21 mouse cellular contexts compared by ENCODE assay signal in genomic region chr12:73695110-73695509, GRCm38 (mm10).
DNase-seq lines count a peak whose midpoint lies in the region; ATAC-seq and TF ChIP-seq lines count a peak whose summit lies in the region.
"Had no signal": no experiment of that assay in that cellular context is flagged by ENCODE, and none has a peak within 500 bp of the region (broad histone marks: within the 10 kb centered on the region; RNA-seq: fewer than 3 reads in every experiment).

No protein-coding gene starts in this region.

- no peaks in the 10 kb centered on the region for H3K36me3 ChIP-seq in hindbrain, postnatal 0 days (ENCODE audit: insufficient read depth, low read length)
- H3K36me3 ChIP-seq in hindbrain, embryonic 16.5 days (ENCODE audit: control insufficient read depth, insufficient read depth, low read length) = no peaks in the 10 kb centered on the region
- H3K36me3 ChIP-seq in lung, embryonic 15.5 days = no peaks in the 10 kb centered on the region
- H3K36me3 ChIP-seq in ES-Bruce4 (ENCODE audit: control insufficient read depth, insufficient read depth, low read length, poor library complexity, severe bottlenecking) = no peaks in the 10 kb centered on the region
- H3K36me3 ChIP-seq: embryonic facial prominence, embryonic 13.5 days; midbrain, embryonic 10.5 days had no signal

- no peaks in the 10 kb centered on the region for H3K27me3 ChIP-seq in hindbrain, postnatal 0 days (ENCODE audit: insufficient read depth, low read length)
- no peaks in the 10 kb centered on the region for H3K27me3 ChIP-seq in hindbrain, embryonic 16.5 days (replicated peaks; ENCODE audit: control insufficient read depth, insufficient read depth, low read length)
- no peaks in the 10 kb centered on the region for H3K27me3 ChIP-seq in lung, embryonic 15.5 days
- H3K27me3 ChIP-seq in ES-Bruce4 (ENCODE audit: control insufficient read depth, insufficient read depth, low read length, poor library complexity, severe bottlenecking) = no peaks in the 10 kb centered on the region
- H3K27me3 ChIP-seq: embryonic facial prominence, embryonic 13.5 days had no signal

- no peak for TF ChIP-seq POLR2A in ES-Bruce4 (IDR thresholded peaks at IDR 0.05; ENCODE audit: insufficient read depth, low read length)
- TF ChIP-seq POLR2A in embryonic fibroblast, embryonic 13.5 days (IDR thresholded peaks at IDR 0.05; ENCODE audit: low read depth, low read length) = no peak

- no peak for ATAC-seq in hindbrain, postnatal 0 days
- ATAC-seq in hindbrain, embryonic 16.5 days = no peak
- ATAC-seq in lung, embryonic 15.5 days (ENCODE audit: borderline replicate concordance, extremely low read depth, low FRiP score, low TSS enrichment) = no peak

- no peak for TF ChIP-seq EP300 in ES-Bruce4 (IDR thresholded peaks at IDR 0.05; ENCODE audit: insufficient read depth, low read depth, low read length)

- H3K4me3 ChIP-seq in hindbrain, postnatal 0 days (ENCODE audit: low read length) = no peak overlapping the region
- no peak overlapping the region for H3K4me3 ChIP-seq in hindbrain, embryonic 16.5 days (ENCODE audit: low read length)
- no peak overlapping the region for H3K4me3 ChIP-seq in lung, embryonic 15.5 days
- 0 out of 2 replicates have a peak overlapping the region, but pooled peaks have one; percentile 4 for H3K4me3 ChIP-seq in ES-Bruce4 (ENCODE audit: low read depth, low read length)
- H3K4me3 ChIP-seq in embryonic fibroblast, embryonic 13.5 days (ENCODE audit: insufficient read depth, low read length) = no peak overlapping the region
- H3K4me3 ChIP-seq: embryonic facial prominence, embryonic 13.5 days; heart, adult 2 months; midbrain, embryonic 10.5 days; myocyte had no signal

- no peaks in the 10 kb centered on the region for H3K4me1 ChIP-seq in hindbrain, postnatal 0 days (ENCODE audit: insufficient read depth, low read length)
- H3K4me1 ChIP-seq in hindbrain, embryonic 16.5 days (ENCODE audit: control insufficient read depth, insufficient read depth, low read depth, low read length) = peaks cover 3% of the 10 kb centered on the region; the same call in 1 of the 2 replicates
- peaks cover 8% of the 10 kb centered on the region; the same call in 1 of the 2 replicates for H3K4me1 ChIP-seq in lung, embryonic 15.5 days
- no peaks in the 10 kb centered on the region for H3K4me1 ChIP-seq in ES-Bruce4 (ENCODE audit: control insufficient read depth, insufficient read depth, low read length)
- no peaks in the 10 kb centered on the region for H3K4me1 ChIP-seq in embryonic fibroblast, embryonic 13.5 days (ENCODE audit: control insufficient read depth, insufficient read depth, low read length)
- H3K4me1 ChIP-seq: midbrain, embryonic 10.5 days had no signal

- WGBS in hindbrain, postnatal 0 days = 68% methylated on average over 16 of the region's 16 CpGs
- 83% methylated on average over 16 of the region's 16 CpGs for WGBS in hindbrain, embryonic 16.5 days
- WGBS in lung, embryonic 15.5 days = 68% methylated on average over 16 of the region's 16 CpGs

- no peak for DNase-seq in hindbrain, postnatal 0 days (ENCODE audit: low spot score)
- DNase-seq in lung, postnatal 4 days = no peak
- no peak for DNase-seq in neural tube, embryonic 10.5 days (ENCODE audit: extremely low spot score, low spot score)
- DNase-seq: adrenal gland, adult 8-10 months; cerebellum, adult 2 months; gastrocnemius, postnatal 10 days; heart, adult 2 months; heart, postnatal 10 days; kidney, adult 18-20 months; kidney, postnatal 36 days; layer of hippocampus, postnatal 36 days; right cerebral cortex, adult 18-20 months; thymus, adult 18-20 months had no signal

- no peaks in the 10 kb centered on the region for H3K9me3 ChIP-seq in hindbrain, postnatal 0 days (ENCODE audit: low read length)
- H3K9me3 ChIP-seq in hindbrain, embryonic 16.5 days (ENCODE audit: control insufficient read depth, low read length) = no peaks in the 10 kb centered on the region
- no peaks in the 10 kb centered on the region for H3K9me3 ChIP-seq in lung, embryonic 15.5 days
- no peaks in the 10 kb centered on the region; the same call in 1 of the 2 replicates for H3K9me3 ChIP-seq in ES-Bruce4 (replicated peaks; ENCODE audit: control insufficient read depth, insufficient read depth, low read length, poor library complexity, severe bottlenecking)
- H3K9me3 ChIP-seq: embryonic facial prominence, embryonic 13.5 days; midbrain, embryonic 10.5 days had no signal

- H3K27ac ChIP-seq in hindbrain, postnatal 0 days = no peak overlapping the region
- no peak overlapping the region for H3K27ac ChIP-seq in hindbrain, embryonic 16.5 days (ENCODE audit: low read depth, low read length)
- H3K27ac ChIP-seq in lung, embryonic 15.5 days = 0 out of 2 replicates have a peak overlapping the region, but pooled peaks have one; percentile 12
- no peak overlapping the region for H3K27ac ChIP-seq in ES-Bruce4 (ENCODE audit: insufficient read depth, low read length)
- H3K27ac ChIP-seq in embryonic fibroblast, embryonic 13.5 days (ENCODE audit: insufficient read depth, low read length) = no peak overlapping the region
- H3K27ac ChIP-seq: embryonic facial prominence, embryonic 13.5 days; heart, adult 2 months; hindbrain, embryonic 14.5 days; midbrain, embryonic 10.5 days had no signal

- H3K4me2 ChIP-seq in hindbrain, postnatal 0 days (ENCODE audit: low read depth, low read length) = no peak overlapping the region
- H3K4me2 ChIP-seq in hindbrain, embryonic 16.5 days (ENCODE audit: low read length) = no peak overlapping the region
- no peak overlapping the region for H3K4me2 ChIP-seq in lung, embryonic 15.5 days
- H3K4me2 ChIP-seq: embryonic facial prominence, embryonic 13.5 days; hindbrain, embryonic 14.5 days had no signal

- no peak overlapping the region for H3K9ac ChIP-seq in hindbrain, postnatal 0 days (replicated peaks; ENCODE audit: low read length)
- H3K9ac ChIP-seq in hindbrain, embryonic 16.5 days (ENCODE audit: low read depth, low read length) = no peak overlapping the region; the same call in 1 of the 2 replicates
- no peak overlapping the region for H3K9ac ChIP-seq in lung, embryonic 15.5 days
- no peak overlapping the region for H3K9ac ChIP-seq in ES-Bruce4 (ENCODE audit: low read depth, poor library complexity, severe bottlenecking)
- H3K9ac ChIP-seq: embryonic facial prominence, embryonic 13.5 days; hindbrain, embryonic 14.5 days had no signal

- TF ChIP-seq CTCF in hindbrain, postnatal 0 days (IDR thresholded peaks at IDR 0.05; ENCODE audit: low read depth) = peak; percentile 38
- TF ChIP-seq CTCF in ES-Bruce4 (IDR thresholded peaks at IDR 0.05; ENCODE audit: low read depth, low read length) = peak; percentile 62
- peak; percentile 14; the same call in 1 of the 2 replicates for TF ChIP-seq CTCF in embryonic fibroblast, embryonic 13.5 days (IDR thresholded peaks at IDR 0.05; ENCODE audit: borderline replicate concordance, insufficient read depth, low read length)
